Mouse (Mus musculus): ENCODE measurements around the gene Fntb. TPM values are rescaled to one million over a fixed set of nuclear protein-coding genes. Genes with fewer than 3 reads are reported as not detected.

Gene Fntb
- polyA plus RNA-seq, 1 experiment from 2014 or later: 39.9 TPM

DNA sequence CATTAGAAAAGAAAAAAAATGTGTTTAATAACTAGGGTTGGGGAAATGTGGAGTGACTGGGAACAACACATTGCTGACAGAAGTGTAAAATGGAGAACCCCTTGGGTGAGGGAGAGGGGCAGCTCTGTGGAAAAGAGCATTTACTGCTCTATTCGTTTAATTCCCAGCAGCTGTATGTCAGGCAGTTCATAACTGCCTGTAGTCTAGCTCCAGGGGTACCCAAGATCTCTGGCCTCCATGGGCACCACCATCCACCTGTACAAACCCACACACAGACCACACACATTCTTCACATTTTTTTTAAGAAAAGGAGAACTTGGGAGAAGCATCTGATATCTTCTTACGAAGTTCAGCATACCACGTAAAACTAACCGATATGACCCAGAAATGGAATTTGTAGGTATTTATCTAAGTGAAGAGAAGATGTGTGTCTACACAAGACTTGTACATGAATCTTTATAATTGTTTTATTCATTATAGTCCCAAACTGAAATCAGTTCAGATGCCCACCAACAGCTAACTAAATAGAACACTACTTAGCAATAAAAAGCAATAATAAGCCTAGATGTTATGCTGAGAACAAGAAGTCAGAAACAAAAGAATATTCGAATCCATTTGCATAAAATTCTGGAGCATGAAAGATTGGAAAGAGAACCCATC lies 5.6 kb downstream of the Fntb start:
- Histone ChIP-seq H3K4me2 (ENCODE audit: low read length) (no peak overlapping the region), H3K27me3 (ENCODE audit: control insufficient read depth, insufficient read depth, low read length) (no peaks in the 10 kb centered on the region), H3K27ac (replicated peaks; ENCODE audit: low read depth, low read length) (no peak overlapping the region), H3K36me3 (ENCODE audit: control insufficient read depth, insufficient read depth, low read length) (no peaks in the 10 kb centered on the region), H3K4me1 (ENCODE audit: control insufficient read depth, insufficient read depth, low read length) (peaks cover 4% of the 10 kb centered on the region; the same call in 1 of the 2 replicates), H3K4me3 (replicated peaks; ENCODE audit: low read depth, low read length) (no peak overlapping the region), H3K9ac (replicated peaks; ENCODE audit: low read length) (no peak overlapping the region), H3K9me3 (ENCODE audit: control insufficient read depth, low read length) (no peaks in the 10 kb centered on the region)
- ATAC-seq (ENCODE audit: low FRiP score, low TSS enrichment) (no peak), DNase-seq (no peak)
- WGBS: 92% methylated on average over 5 of the region's 5 CpGs

DNA sequence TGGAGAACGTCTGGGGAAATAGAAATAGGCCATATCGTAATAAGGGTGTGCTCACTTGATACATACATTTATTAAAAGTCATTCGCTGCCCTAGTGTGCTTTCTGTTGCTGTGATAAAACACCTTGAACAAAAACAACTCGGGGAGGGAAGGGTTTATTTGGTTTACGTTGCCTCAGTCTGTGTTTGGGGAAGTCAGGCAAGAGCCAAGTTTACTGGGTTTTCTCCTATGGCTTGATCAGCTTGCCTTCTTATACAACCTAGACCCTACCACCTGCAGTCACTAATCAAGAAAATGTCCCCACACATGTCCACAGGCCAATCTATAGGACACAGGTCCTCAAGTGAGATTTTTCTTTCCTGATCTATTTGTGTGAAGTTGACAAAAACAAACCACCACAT lies 6.2 kb downstream of the Fntb start:
- WGBS: 93% methylated on average over 5 of the region's 5 CpGs
- ATAC-seq (ENCODE audit: low FRiP score, low TSS enrichment) (no peak), DNase-seq (no peak)
- H3K27ac ChIP-seq (replicated peaks; ENCODE audit: low read depth, low read length): no peak overlapping the region
- no peak overlapping the region for H3K4me3 ChIP-seq (replicated peaks; ENCODE audit: low read depth, low read length)
- H3K27me3 ChIP-seq (ENCODE audit: control insufficient read depth, insufficient read depth, low read length): no peaks in the 10 kb centered on the region
- no peak overlapping the region for H3K9ac ChIP-seq (replicated peaks; ENCODE audit: low read length)
- no peak overlapping the region for H3K4me2 ChIP-seq (ENCODE audit: low read length)
- H3K36me3 ChIP-seq (ENCODE audit: control insufficient read depth, insufficient read depth, low read length): no peaks in the 10 kb centered on the region
- no peaks in the 10 kb centered on the region for H3K9me3 ChIP-seq (ENCODE audit: control insufficient read depth, low read length)
- H3K4me1 ChIP-seq (ENCODE audit: control insufficient read depth, insufficient read depth, low read length): no peaks in the 10 kb centered on the region

DNA sequence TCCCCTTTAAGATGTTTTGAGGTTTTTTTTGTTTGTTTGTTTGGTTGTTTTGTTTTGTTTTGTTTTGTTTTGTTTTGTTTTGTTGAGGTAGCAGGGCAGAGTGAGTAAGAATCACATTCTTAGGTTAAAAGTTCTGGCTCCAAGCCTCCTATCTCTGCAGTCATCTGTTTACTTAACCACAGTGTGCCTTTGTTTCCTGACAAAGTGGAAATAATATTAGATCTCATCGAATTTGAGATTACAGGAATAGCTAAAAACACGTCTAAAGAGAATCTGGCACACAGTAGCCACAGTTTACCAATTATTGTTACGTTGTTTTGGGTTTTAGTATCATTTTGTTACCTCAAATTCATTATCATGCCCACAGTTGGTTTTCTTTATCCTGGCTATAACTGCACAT lies 9.3 kb downstream of the Fntb start:
- H3K4me3 ChIP-seq (replicated peaks; ENCODE audit: low read depth, low read length): no peak overlapping the region
- no peaks in the 10 kb centered on the region for H3K4me1 ChIP-seq (ENCODE audit: control insufficient read depth, insufficient read depth, low read length)
- DNase-seq: no peak
- H3K27ac ChIP-seq (replicated peaks; ENCODE audit: low read depth, low read length): no peak overlapping the region
- no peaks in the 10 kb centered on the region for H3K27me3 ChIP-seq (ENCODE audit: control insufficient read depth, insufficient read depth, low read length)
- H3K36me3 ChIP-seq (ENCODE audit: control insufficient read depth, insufficient read depth, low read length): 0 out of 2 replicates have a peak, but pooled peaks cover 4% of the 10 kb centered on the region
- no peak overlapping the region for H3K9ac ChIP-seq (replicated peaks; ENCODE audit: low read length)
- no peak for ATAC-seq (ENCODE audit: low FRiP score, low TSS enrichment)
- H3K9me3 ChIP-seq (ENCODE audit: control insufficient read depth, low read length): no peaks in the 10 kb centered on the region
- H3K4me2 ChIP-seq (ENCODE audit: low read length): no peak overlapping the region
- WGBS: 86% methylated on average over 3 of the region's 3 CpGs

DNA sequence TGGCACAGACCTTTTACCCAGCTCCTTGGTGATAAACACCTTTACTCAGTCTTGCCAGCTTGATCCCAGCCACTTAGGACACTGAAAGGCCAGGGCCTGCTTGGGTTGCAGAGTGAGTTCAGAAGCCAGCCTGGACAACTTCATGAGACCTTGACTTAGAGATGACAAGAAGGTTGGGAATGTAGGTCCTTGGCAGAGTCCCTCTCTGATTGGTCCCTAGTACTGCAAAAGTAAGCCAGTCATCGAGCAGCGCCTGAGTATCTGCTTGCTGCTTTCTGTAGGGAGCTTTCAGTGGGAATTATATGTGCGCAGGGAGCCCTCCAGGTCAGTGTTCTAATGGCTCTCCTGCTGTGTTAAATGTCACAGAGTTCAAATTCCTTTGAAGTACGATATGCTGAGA lies 9.7 kb downstream of the Fntb start:
- Histone ChIP-seq H3K4me2 (ENCODE audit: low read length) (no peak overlapping the region), H3K27me3 (ENCODE audit: control insufficient read depth, insufficient read depth, low read length) (no peaks in the 10 kb centered on the region), H3K9me3 (ENCODE audit: control insufficient read depth, low read length) (no peaks in the 10 kb centered on the region), H3K9ac (replicated peaks; ENCODE audit: low read length) (no peak overlapping the region), H3K4me3 (replicated peaks; ENCODE audit: low read depth, low read length) (no peak overlapping the region), H3K4me1 (ENCODE audit: control insufficient read depth, insufficient read depth, low read length) (no peaks in the 10 kb centered on the region), H3K27ac (replicated peaks; ENCODE audit: low read depth, low read length) (no peak overlapping the region), H3K36me3 (ENCODE audit: control insufficient read depth, insufficient read depth, low read length) (0 out of 2 replicates have a peak, but pooled peaks cover 4% of the 10 kb centered on the region)
- ATAC-seq (ENCODE audit: low FRiP score, low TSS enrichment) (no peak), DNase-seq (no peak)
- 72% methylated on average over 4 of the region's 4 CpGs for WGBS

DNA sequence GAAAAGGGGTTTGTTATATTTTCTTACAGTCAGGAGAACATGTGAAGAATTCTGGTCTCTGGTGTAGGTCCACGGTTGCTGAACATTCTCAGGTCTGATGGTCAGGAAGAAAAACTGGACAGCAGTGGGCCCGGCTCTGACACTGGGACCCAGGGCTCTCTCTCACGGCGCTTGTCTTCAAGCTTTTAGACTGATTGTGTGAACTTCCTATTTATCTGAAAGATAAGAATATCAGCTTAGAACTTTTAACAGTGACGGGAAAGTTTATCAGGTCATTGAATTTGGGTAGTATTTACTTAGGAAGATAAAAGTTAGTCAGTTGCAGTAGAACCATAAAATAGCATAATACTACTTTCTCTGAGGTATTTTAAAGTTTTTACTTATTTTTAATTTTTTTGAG lies 11.5 kb downstream of the Fntb start:
- 94% methylated on average over 5 of the region's 5 CpGs for WGBS
- Histone ChIP-seq H3K9me3 (ENCODE audit: control insufficient read depth, low read length) (no peaks in the 10 kb centered on the region), H3K27me3 (ENCODE audit: control insufficient read depth, insufficient read depth, low read length) (no peaks in the 10 kb centered on the region), H3K4me1 (ENCODE audit: control insufficient read depth, insufficient read depth, low read length) (no peaks in the 10 kb centered on the region), H3K27ac (replicated peaks; ENCODE audit: low read depth, low read length) (no peak overlapping the region), H3K9ac (replicated peaks; ENCODE audit: low read length) (no peak overlapping the region), H3K4me3 (replicated peaks; ENCODE audit: low read depth, low read length) (no peak overlapping the region), H3K36me3 (ENCODE audit: control insufficient read depth, insufficient read depth, low read length) (0 out of 2 replicates have a peak, but pooled peaks cover 4% of the 10 kb centered on the region), H3K4me2 (ENCODE audit: low read length) (no peak overlapping the region)
- ATAC-seq (ENCODE audit: low FRiP score, low TSS enrichment) (no peak), DNase-seq (no peak)

DNA sequence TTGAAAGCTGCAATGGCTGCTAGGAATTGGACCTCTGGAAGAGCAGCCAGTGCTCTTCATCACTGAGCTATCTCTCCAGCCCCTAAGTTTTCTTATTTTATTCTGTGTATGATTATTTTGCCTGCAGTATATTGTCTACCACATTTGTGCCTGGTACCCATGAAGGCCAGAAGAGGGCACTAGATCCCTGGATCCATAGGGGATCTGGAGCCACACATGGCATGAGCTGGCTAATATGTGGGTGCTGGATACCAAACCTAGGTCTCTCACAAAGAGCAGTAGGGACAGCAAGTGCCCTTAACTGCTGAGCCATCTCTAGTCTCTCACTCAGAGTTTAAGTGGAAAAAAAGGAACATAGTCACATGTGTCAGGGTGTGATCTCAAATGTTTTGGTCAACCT lies 12.5 kb downstream of the Fntb start:
- no peak overlapping the region for H3K27ac ChIP-seq (replicated peaks; ENCODE audit: low read depth, low read length)
- no peak for ATAC-seq (ENCODE audit: low FRiP score, low TSS enrichment)
- DNase-seq: no peak

DNA sequence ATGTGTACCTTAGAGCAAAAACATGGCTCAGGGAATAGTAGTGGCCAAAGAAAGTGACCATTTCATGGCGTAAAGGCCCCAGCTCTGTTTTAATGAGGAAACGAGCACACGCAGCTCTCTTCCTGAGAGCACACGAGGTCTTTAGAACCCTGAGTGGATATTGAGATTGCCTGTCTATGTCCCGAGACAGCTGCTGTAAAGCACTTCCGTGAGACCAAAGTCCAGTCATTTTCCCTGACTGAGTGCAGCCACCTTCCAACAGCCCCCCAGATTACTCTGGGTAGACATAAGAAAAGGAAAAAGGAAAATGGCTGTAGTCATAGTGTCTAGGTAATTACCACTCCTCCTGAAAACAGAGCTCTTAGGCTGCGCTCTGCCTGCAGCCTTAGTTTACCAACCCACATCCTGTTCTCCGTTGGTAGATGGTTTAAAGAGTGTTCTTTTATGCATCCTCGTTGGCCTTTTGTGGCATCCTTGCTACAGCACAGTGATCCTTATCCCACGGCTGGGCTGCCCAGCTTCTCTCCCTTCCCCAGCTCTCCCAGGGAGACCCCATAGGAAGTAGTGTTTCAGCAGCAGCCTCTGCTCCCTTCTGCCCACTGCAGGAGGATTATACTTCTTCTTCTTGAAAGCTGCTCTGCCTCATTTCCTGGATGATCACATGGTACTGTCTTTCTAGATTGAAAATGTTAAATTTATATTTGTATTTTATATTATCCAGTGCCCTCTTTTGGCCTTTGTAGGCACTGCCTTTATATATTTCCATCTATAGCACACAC lies 13.1 kb downstream of the Fntb start:
- ATAC-seq (ENCODE audit: low FRiP score, low TSS enrichment) (no peak), DNase-seq (no peak)
- WGBS: 88% methylated on average over 10 of the region's 10 CpGs
- Histone ChIP-seq H3K4me1 (ENCODE audit: control insufficient read depth, insufficient read depth, low read length) (no peaks in the 10 kb centered on the region), H3K9ac (replicated peaks; ENCODE audit: low read length) (no peak overlapping the region), H3K27me3 (ENCODE audit: control insufficient read depth, insufficient read depth, low read length) (no peaks in the 10 kb centered on the region), H3K27ac (replicated peaks; ENCODE audit: low read depth, low read length) (no peak overlapping the region), H3K36me3 (ENCODE audit: control insufficient read depth, insufficient read depth, low read length) (0 out of 2 replicates have a peak, but pooled peaks cover 4% of the 10 kb centered on the region), H3K4me3 (replicated peaks; ENCODE audit: low read depth, low read length) (no peak overlapping the region), H3K9me3 (ENCODE audit: control insufficient read depth, low read length) (no peaks in the 10 kb centered on the region), H3K4me2 (ENCODE audit: low read length) (no peak overlapping the region)

More for the DNA sequence above, 12.5 kb downstream of the Fntb start:
- H3K4me3 ChIP-seq (replicated peaks; ENCODE audit: low read depth, low read length): no peak overlapping the region
- H3K4me2 ChIP-seq (ENCODE audit: low read length): no peak overlapping the region
- H3K27me3 ChIP-seq (ENCODE audit: control insufficient read depth, insufficient read depth, low read length): no peaks in the 10 kb centered on the region
- no peak overlapping the region for H3K9ac ChIP-seq (replicated peaks; ENCODE audit: low read length)
- 0 out of 2 replicates have a peak, but pooled peaks cover 4% of the 10 kb centered on the region for H3K36me3 ChIP-seq (ENCODE audit: control insufficient read depth, insufficient read depth, low read length)
- H3K9me3 ChIP-seq (ENCODE audit: control insufficient read depth, low read length): no peaks in the 10 kb centered on the region
- no peaks in the 10 kb centered on the region for H3K4me1 ChIP-seq (ENCODE audit: control insufficient read depth, insufficient read depth, low read length)

DNA sequence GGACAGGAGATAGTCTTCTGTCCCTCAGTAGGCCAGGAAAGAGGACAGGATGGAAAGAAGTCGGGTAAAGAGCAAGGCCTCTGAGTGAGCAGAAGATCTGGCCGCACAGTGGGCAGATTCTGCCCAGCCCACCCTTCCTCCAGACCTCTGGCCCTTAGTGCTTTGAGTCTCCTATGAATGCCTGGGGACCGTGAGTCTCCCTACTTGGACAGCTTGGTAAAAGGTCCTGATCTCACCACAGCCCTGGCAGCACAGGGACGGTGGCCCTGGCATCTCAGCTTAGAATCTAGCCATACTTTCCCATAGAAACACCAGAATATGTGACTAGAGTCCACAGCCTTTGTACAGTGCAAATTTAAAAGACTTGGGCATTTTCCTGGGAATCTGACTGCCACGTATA lies 14.6 kb downstream of the Fntb start:
- H3K9me3 ChIP-seq (ENCODE audit: control insufficient read depth, low read length): no peaks in the 10 kb centered on the region
- 78% methylated on average over 5 of the region's 5 CpGs for WGBS
- DNase-seq (no peak), ATAC-seq (ENCODE audit: low FRiP score, low TSS enrichment) (no peak)
- H3K4me1 ChIP-seq (ENCODE audit: control insufficient read depth, insufficient read depth, low read length): no peaks in the 10 kb centered on the region
- H3K9ac ChIP-seq (replicated peaks; ENCODE audit: low read length): no peak overlapping the region
- H3K36me3 ChIP-seq (ENCODE audit: control insufficient read depth, insufficient read depth, low read length): 0 out of 2 replicates have a peak, but pooled peaks cover 4% of the 10 kb centered on the region
- H3K27me3 ChIP-seq (ENCODE audit: control insufficient read depth, insufficient read depth, low read length): no peaks in the 10 kb centered on the region
- H3K27ac ChIP-seq (replicated peaks; ENCODE audit: low read depth, low read length): no peak overlapping the region
- no peak overlapping the region for H3K4me3 ChIP-seq (replicated peaks; ENCODE audit: low read depth, low read length)
- no peak overlapping the region for H3K4me2 ChIP-seq (ENCODE audit: low read length)

All from midbrain, embryonic 14.5 days (tissue).